Mouse (Mus musculus): ENCODE results near the gene Snupn. TPM values are rescaled to one million over a fixed set of nuclear protein-coding genes. Genes with fewer than 3 reads are reported as not detected.

The Snupn gene
- polyA plus RNA-seq, 1 experiment from 2014 or later: 8.4 TPM

GRCm38 (mm10) chr9:57012895-57013294 is 62.2 kb downstream of the Snupn start:
- Histone ChIP-seq H3K4me3 (replicated peaks) (no peak overlapping the region), H3K27me3 (no peaks in the 10 kb centered on the region), H3K4me1 (replicated peaks) (no peaks in the 10 kb centered on the region; the same call in 1 of the 2 replicates), H3K9me3 (replicated peaks) (no peaks in the 10 kb centered on the region), H3K27ac (replicated peaks) (no peak overlapping the region), H3K4me2 (no peak overlapping the region), H3K9ac (no peak overlapping the region), H3K36me3 (replicated peaks) (0 out of 2 replicates have a peak, but pooled peaks cover 3% of the 10 kb centered on the region)
- WGBS (ENCODE audit: insufficient replicate concordance): 70% methylated on average over 4 of the region's 4 CpGs
- no peak for ATAC-seq (ENCODE audit: insufficient read depth)

DNA sequence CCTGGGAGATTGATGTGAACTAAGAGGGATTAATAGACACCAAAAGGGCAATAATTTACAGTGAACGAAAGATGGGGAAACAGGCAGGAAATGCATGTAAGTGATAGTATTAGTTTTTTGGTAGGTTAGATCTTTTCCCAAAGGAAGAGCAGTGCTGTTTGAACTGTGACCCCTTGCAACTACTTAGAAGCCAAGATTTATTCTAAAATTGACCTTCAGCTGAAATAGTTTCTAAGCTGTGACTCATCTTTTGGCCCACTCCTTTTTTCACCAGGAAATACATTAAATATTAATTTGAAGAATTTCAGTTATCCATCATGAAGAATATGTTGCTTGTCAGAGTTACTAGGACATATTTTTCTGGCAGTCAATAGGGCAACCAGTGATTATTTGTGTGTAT is 63.1 kb downstream of the Snupn start:
- no peaks in the 10 kb centered on the region for H3K27me3 ChIP-seq
- H3K9me3 ChIP-seq (replicated peaks): no peaks in the 10 kb centered on the region
- ATAC-seq (ENCODE audit: insufficient read depth): no peak
- no peak overlapping the region for H3K27ac ChIP-seq (replicated peaks)
- H3K36me3 ChIP-seq (replicated peaks): 0 out of 2 replicates have a peak, but pooled peaks cover 3% of the 10 kb centered on the region
- H3K4me3 ChIP-seq (replicated peaks): no peak overlapping the region
- H3K9ac ChIP-seq: no peak overlapping the region
- 74% methylated on average over 1 of the region's 1 CpGs for WGBS (ENCODE audit: insufficient replicate concordance)
- H3K4me1 ChIP-seq (replicated peaks): no peaks in the 10 kb centered on the region; the same call in 1 of the 2 replicates
- H3K4me2 ChIP-seq: no peak overlapping the region

DNA sequence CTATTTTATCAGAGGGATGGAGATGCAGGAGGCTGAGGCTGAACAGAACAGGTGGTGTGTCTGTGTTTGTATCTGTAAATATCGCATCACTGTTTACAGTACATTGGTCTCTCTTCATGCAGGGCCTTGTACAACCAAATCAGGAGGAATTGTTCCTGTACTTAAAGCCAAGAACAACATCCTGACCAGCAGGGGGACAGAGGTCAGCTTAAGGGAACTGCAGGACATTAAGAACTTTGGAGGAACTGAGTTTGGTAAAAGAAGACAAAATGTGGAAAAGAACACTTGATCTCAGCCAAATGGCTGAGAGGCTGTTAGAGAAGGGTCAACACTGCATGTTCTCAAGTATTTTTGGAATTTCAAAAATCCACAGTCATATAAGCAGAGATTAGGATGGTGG is 64.1 kb downstream of the Snupn start:
- no peak for ATAC-seq (ENCODE audit: insufficient read depth)
- no peak overlapping the region for H3K4me3 ChIP-seq (replicated peaks)
- no peak overlapping the region for H3K4me2 ChIP-seq
- no peaks in the 10 kb centered on the region for H3K9me3 ChIP-seq (replicated peaks)
- no peaks in the 10 kb centered on the region; the same call in 1 of the 2 replicates for H3K4me1 ChIP-seq (replicated peaks)
- H3K9ac ChIP-seq: no peak overlapping the region
- H3K27ac ChIP-seq (replicated peaks): no peak overlapping the region
- H3K27me3 ChIP-seq: no peaks in the 10 kb centered on the region
- H3K36me3 ChIP-seq (replicated peaks): 0 out of 2 replicates have a peak, but pooled peaks cover 3% of the 10 kb centered on the region
- WGBS (ENCODE audit: insufficient replicate concordance): 52% methylated on average over 1 of the region's 1 CpGs

DNA sequence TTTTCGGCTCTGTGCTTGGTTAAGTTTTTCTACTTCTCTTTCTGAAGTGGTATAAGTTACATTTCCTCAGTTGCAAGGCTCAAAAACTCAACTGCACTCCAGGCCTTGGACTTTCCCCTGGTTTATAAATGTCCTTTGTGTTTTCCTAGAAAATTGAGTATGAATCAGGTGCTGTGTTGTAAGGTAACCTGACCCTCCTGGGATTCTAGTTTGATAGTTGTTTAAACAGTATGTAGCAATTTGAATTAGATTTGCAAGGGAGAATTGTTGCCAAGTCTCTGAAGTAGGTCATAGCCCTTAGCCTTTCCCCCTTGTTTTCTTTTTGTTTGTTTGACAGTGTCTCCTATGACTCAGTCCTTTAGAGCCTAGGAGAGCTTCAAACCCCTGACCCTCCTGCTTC is 67.0 kb downstream of the Snupn start:
- WGBS (ENCODE audit: insufficient replicate concordance): 73% methylated on average over 1 of the region's 1 CpGs
- no peaks in the 10 kb centered on the region for H3K9me3 ChIP-seq (replicated peaks)
- no peak overlapping the region for H3K9ac ChIP-seq
- H3K4me1 ChIP-seq (replicated peaks): no peaks in the 10 kb centered on the region; the same call in 1 of the 2 replicates
- H3K4me2 ChIP-seq: no peak overlapping the region
- no peaks in the 10 kb centered on the region for H3K27me3 ChIP-seq
- H3K4me3 ChIP-seq (replicated peaks): no peak overlapping the region
- no peak for ATAC-seq (ENCODE audit: insufficient read depth)
- no peak overlapping the region for H3K27ac ChIP-seq (replicated peaks)
- H3K36me3 ChIP-seq (replicated peaks): 0 out of 2 replicates have a peak, but pooled peaks cover 3% of the 10 kb centered on the region

- ATAC-seq (ENCODE audit: insufficient read depth): no peak
- no peak overlapping the region for H3K27ac ChIP-seq (replicated peaks)
- no peaks in the 10 kb centered on the region for H3K9me3 ChIP-seq (replicated peaks)
- H3K27me3 ChIP-seq: no peaks in the 10 kb centered on the region
- peaks cover 22% of the 10 kb centered on the region for H3K36me3 ChIP-seq (replicated peaks)
- no peaks in the 10 kb centered on the region for H3K4me1 ChIP-seq (replicated peaks)
- no peak overlapping the region for H3K4me3 ChIP-seq (replicated peaks)
- no peak overlapping the region for H3K4me2 ChIP-seq
- WGBS (ENCODE audit: insufficient replicate concordance): 67% methylated on average over 1 of the region's 1 CpGs
- H3K9ac ChIP-seq: no peak overlapping the region
Measured at GRCm38 (mm10) chr9:57031756-57032155, 81.1 kb downstream of the Snupn start.

Other genes with a start within 250 kb of the Snupn start
- gene Lingo1, start 154.4 kb upstream of the Snupn start, polyA plus RNA-seq (2015; fragmentation: Nextera tagmentation; extraction: Ambion mirVana): 0.24 and 0.26 TPM in 2 replicates
- gene Odf3l1, start 86.2 kb upstream of the Snupn start, polyA plus RNA-seq (2015; fragmentation: Nextera tagmentation; extraction: Ambion mirVana): 0.10 TPM in 1 of 2 replicates, not detected in the other
- gene Cspg4, start 85.8 kb upstream of the Snupn start, polyA plus RNA-seq (2015; fragmentation: Nextera tagmentation; extraction: Ambion mirVana): 0.61 and 0.75 TPM in 2 replicates
- gene Snx33, start 22.5 kb upstream of the Snupn start, polyA plus RNA-seq (2015; fragmentation: Nextera tagmentation; extraction: Ambion mirVana): 1.3 and 1.6 TPM in 2 replicates
- gene Imp3, start 13.4 kb upstream of the Snupn start, polyA plus RNA-seq (2015; fragmentation: Nextera tagmentation; extraction: Ambion mirVana): 40.3 and 42.6 TPM in 2 replicates
- 3.1 and 3.5 TPM in 2 replicates for gene Ptpn9, start 44.0 kb downstream of the Snupn start, polyA plus RNA-seq (2015; fragmentation: Nextera tagmentation; extraction: Ambion mirVana)
- 13.3 and 14.1 TPM in 2 replicates for gene Sin3a, start 121.2 kb downstream of the Snupn start, polyA plus RNA-seq (2015; fragmentation: Nextera tagmentation; extraction: Ambion mirVana)
- 16.5 and 17.0 TPM in 2 replicates for gene Man2c1, start 179.8 kb downstream of the Snupn start, polyA plus RNA-seq (2015; fragmentation: Nextera tagmentation; extraction: Ambion mirVana)
- gene Neil1, start 197.4 kb downstream of the Snupn start, polyA plus RNA-seq (2015; fragmentation: Nextera tagmentation; extraction: Ambion mirVana): 1.6 and 2.0 TPM in 2 replicates
- gene Commd4, start 207.5 kb downstream of the Snupn start, polyA plus RNA-seq (2015; fragmentation: Nextera tagmentation; extraction: Ambion mirVana): 48.4 and 52.7 TPM in 2 replicates

All from liver, embryonic 15.5 days (tissue).